Mouse (Mus musculus) gastrocnemius, adult 2 months (tissue): Measurements from ENCODE around the gene Piezo1. TPM values are rescaled to one million over a fixed set of nuclear protein-coding genes. Genes with fewer than 3 reads are reported as not detected.
"Not testable (repeated sequence)": the region's sequence is repeated elsewhere in the genome, so short reads cannot be mapped to it uniquely, and the experiment has no call there.

Source experiments
- DNase-seq: peaks from one replicate; pipeline ENCODE4 v3.0.0; 2022
- H3K27ac ChIP-seq: fragments of 200-600 bp; 2 replicates; pipeline ENCODE4 v1.8.1; 2022; ENCODE audit warnings: mild to moderate bottlenecking
- H3K4me3 ChIP-seq: fragments of 200-600 bp; 2 replicates; pipeline ENCODE4 v1.8.1; 2022; ENCODE audit warnings: mild to moderate bottlenecking, moderate library complexity
- CTCF ChIP-seq: fragments of 200-600 bp; IDR thresholded peaks from 2 replicates; pipeline ENCODE4 v1.8.1; 2022; ENCODE audit warnings: antibody characterized with exemption, mild to moderate bottlenecking, moderate library complexity
- intact Hi-C: fragments of 180-260 bp; cut with DNase I; formaldehyde crosslinking; loops from one replicate; pipeline ENCODE4 v1.15.1; 2025
- total RNA-seq, 2 experiments: library from RNA; stranded (reverse); gene quantifications; 2 replicates each; pipeline ENCODE4 v1.2.3; 2021

The Piezo1 gene
- total RNA-seq, 2 experiments from 2014 or later = 11.3 to 25.5 TPM

- peak within 1 kb of the TSS; percentile 90 for H3K27ac ChIP-seq
- intact Hi-C loops = no loop called here
Measured at GRCm38 (mm10) chr8:122576648-122577022, 25.5 kb upstream of the Piezo1 start, which contains the start of gene Aprt. Aprt (minus strand) TSS chr8:122576909.

GRCm38 (mm10) chr8:122575735-122576647 is 24.9 kb upstream of the Piezo1 start:
- Histone ChIP-seq H3K27ac (peak overlapping the region; percentile 90), H3K4me3 (peak overlapping the region; percentile 95)
- intact Hi-C loops = no loop called here
- no peak for TF ChIP-seq CTCF
- no peak for DNase-seq

More at GRCm38 (mm10) chr8:122576648-122577022, 25.5 kb upstream of the Piezo1 start, which contains the start of gene Aprt:
- peak; percentile 96 for DNase-seq
- peak within 1 kb of the TSS; percentile 95 for H3K4me3 ChIP-seq
- TF ChIP-seq CTCF = no peak

DNA sequence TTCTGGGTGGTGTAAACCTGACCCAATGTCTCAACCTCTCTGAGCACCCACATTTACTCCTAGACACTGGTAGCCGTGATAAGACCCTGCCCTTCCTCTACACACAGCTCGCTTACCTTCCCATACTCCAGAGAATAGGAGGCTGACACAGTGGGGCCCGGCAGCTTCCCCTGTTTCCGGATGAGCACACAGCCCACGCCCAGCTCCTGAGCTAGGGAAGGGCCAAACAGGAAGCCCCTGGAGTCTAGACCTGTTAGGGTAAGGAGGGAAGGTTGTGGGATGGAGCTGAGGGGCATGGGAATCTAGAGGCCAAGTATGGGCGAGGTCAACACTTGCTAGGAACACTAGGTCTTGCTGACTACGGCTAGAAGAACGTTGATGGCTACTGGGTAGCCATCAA is 24.2 kb upstream of the Piezo1 start:
- H3K27ac ChIP-seq = peak overlapping the region; percentile 48
- no peak for TF ChIP-seq CTCF
- no peak for DNase-seq
- H3K4me3 ChIP-seq = peak overlapping the region; percentile 95
- intact Hi-C loops = no loop called here

DNA sequence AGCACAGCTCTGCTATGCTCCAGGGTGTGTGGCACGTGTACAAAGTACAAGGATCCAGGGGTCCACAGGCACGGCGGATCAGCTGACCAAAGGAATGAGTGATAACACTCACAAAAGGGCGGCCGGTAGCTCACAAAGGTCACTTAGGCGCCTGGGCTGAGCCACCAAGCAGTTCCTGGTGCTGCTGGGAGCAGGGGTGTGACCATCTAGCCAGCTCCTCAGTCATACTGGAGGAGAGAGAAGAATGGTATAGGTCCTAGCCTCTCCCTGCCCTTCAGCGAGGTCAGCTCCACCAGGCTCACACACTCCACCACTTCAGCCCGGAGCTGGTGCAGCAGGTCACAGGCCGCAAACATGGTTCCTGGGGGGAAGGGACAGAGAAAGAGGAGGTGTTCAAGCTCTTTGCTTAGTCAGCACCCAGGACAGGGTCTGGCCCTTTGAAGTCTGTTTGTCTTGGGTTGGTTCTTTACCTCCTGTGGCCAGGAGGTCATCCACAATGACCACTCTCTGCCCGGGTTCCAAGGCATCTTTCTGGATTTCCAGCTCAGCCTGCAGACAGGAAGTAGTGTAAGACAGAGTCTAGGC is 23.6 kb upstream of the Piezo1 start:
- no peak for DNase-seq
- intact Hi-C loops = no loop called here
- H3K27ac ChIP-seq = peak overlapping the region; percentile 48
- peak overlapping the region; percentile 95; the same call in 1 of the 2 replicates for H3K4me3 ChIP-seq
- no peak for TF ChIP-seq CTCF

DNA sequence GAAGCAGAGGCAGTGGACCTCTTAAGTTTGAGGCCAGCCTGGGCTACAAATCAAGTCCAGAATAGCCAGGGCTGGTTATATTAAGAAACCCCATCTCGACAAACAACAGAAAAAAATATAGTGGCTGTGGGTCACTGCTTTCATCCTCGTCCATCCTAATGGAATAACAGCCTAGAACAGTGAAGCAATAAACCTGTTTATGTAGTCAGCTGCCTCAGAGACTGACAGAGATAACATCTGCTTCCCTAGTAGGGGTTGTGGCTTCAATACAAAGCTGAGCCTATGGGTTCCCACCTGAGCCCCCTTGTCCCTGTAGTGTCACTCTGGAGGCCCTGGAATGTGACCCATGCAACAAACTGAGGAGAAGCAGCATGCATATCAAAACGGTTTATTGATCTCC is 23.1 kb upstream of the Piezo1 start:
- intact Hi-C loops = no loop called here
- Histone ChIP-seq H3K4me3 (no peak overlapping the region), H3K27ac (no peak overlapping the region)
- TF ChIP-seq CTCF = no peak
- DNase-seq = no peak

DNA sequence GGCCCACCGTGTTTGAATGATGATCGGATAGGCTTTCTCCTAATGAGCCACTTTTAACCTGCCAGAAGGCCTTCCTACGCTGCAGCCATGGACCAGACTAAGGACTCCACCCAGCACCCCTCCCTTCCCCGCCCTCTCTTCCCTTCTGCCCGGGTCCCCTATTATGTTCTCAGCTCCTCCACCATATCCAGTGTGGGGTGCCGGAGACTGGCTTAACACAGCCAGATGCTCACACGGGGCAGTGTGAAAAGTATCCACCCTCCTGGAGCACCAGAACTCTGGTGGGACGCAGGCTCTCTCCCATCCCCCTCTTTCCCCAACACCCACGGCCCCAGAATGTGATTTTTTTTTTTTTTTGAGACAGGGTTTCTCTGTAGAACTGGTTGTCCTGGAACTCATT is 22.4 kb upstream of the Piezo1 start:
- no peak for DNase-seq
- intact Hi-C loops = no loop called here
- TF ChIP-seq CTCF = no peak
- Histone ChIP-seq H3K4me3 (no peak overlapping the region), H3K27ac (no peak overlapping the region)

GRCm38 (mm10) chr8:122573176-122573575 is 22.0 kb upstream of the Piezo1 start:
- DNase-seq, intact Hi-C loops, H3K4me3 ChIP-seq, H3K27ac ChIP-seq: not testable (repeated sequence)

DNA sequence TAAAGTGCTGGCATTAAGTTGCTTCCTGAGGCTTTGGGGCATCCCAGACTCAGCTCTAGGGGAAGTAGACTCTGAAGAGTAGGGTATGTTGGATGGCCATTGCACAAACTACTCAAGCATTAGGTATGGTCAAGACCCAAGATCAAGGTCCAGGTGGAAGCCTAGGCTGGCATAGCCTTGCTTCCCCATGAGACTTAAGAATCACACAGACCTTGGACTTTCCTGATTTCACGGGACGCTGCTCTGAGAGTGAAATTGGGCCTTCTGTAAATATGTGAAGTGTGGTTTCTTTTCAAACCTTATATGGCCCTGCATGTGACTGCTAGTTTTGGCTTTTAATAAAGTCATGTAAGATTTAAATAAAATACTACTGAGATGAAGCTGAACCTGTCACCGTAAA is 21.6 kb upstream of the Piezo1 start:
- H3K4me3 ChIP-seq = no peak overlapping the region
- intact Hi-C loops = no loop called here
- no peak for DNase-seq

GRCm38 (mm10) chr8:122571750-122572267 is 20.7 kb upstream of the Piezo1 start:
- Histone ChIP-seq H3K27ac (no peak overlapping the region), H3K4me3 (no peak overlapping the region)
- intact Hi-C loops = no loop called here
- no peak for DNase-seq
- no peak for TF ChIP-seq CTCF

More for the DNA sequence above, 21.6 kb upstream of the Piezo1 start:
- H3K27ac ChIP-seq = no peak overlapping the region
- TF ChIP-seq CTCF = no peak

- no peak overlapping the region for H3K4me3 ChIP-seq
- DNase-seq = no peak
- intact Hi-C loops = no loop called here
Measured at GRCm38 (mm10) chr8:122571153-122571552, 20.0 kb upstream of the Piezo1 start.

DNA sequence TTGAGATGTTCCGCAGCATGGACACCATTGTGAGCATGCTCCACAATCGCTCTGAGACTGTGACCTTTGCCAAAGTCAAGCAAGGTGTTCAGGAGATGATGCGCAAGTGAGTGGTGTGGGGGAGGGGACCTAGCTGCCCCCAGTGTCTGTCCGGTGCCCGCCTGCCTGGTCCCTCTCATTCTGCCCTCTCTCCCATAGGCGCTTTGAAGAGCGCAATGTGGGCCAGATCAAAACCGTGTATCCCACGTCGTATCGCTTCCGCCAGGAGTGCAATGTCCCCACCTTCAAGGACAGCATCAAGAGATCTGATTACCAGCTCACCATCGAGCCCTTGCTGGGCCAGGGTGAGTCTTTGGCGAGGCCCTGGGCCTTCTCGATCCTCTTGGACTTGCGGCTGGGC is 18.9 kb upstream of the Piezo1 start:
- Histone ChIP-seq H3K27ac (no peak overlapping the region), H3K4me3 (no peak overlapping the region)
- DNase-seq = no peak
- intact Hi-C loops = no loop called here
- TF ChIP-seq CTCF = no peak

More at GRCm38 (mm10) chr8:122571153-122571552, 20.0 kb upstream of the Piezo1 start:
- no peak overlapping the region for H3K27ac ChIP-seq
- TF ChIP-seq CTCF = no peak

GRCm38 (mm10) chr8:122569329-122569728 is 18.2 kb upstream of the Piezo1 start:
- no peak overlapping the region for H3K4me3 ChIP-seq
- TF ChIP-seq CTCF = no peak
- DNase-seq = no peak
- intact Hi-C loops = no loop called here
- H3K27ac ChIP-seq = no peak overlapping the region

DNA sequence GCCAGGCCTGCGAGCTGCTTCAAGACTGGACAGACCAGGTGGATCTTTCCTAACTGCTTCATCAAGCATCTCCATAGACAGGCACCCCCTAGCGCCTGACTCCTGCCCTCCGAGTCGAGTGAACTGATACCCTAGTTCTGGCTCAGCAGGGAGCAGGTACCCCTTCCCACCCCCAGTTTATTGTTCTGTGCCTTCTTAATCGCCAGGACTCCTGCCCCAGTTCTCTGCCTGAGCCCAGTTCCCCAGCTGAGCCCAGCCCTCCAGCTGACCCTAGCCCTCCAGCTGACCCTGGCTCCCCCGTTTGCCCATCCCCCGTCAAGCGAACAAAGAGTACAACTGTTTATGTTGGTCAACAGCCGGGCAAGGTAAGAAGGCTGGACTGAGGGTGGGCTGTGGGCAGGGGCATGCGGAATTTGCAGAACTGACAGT is 17.8 kb upstream of the Piezo1 start:
- intact Hi-C loops = no loop called here
- no peak for DNase-seq
- no peak for TF ChIP-seq CTCF
- no peak overlapping the region; the same call in 1 of the 2 replicates for H3K4me3 ChIP-seq
- H3K27ac ChIP-seq = no peak overlapping the region
